Mouse (Mus musculus): ENCODE results near the gene Gm14137. TPM values are rescaled to one million over a fixed set of nuclear protein-coding genes. Genes with fewer than 3 reads are reported as not detected.
A peak's percentile ranks its signal among the peaks of the same experiment; 100 is the strongest.

Gene Gm14137
- 0.24 and 0.27 TPM in 2 replicates for polyA plus RNA-seq (2014; fragmentation: Nextera tagmentation; extraction: Ambion mirVana)

GRCm38 (mm10) chr2:119173991-119174651, at the start of gene Gm14137:
Gene Gm14137, plus strand, starts transcription at chr2:119174509.
- Histone ChIP-seq H3K9ac (ENCODE audit: low read length) (peak within 1 kb of the TSS; percentile 44; the same call in 1 of the 2 replicates), H3K4me1 (ENCODE audit: control insufficient read depth in 2 of 2, insufficient read depth in 2 of 2, low read length in 2 of 2) (peaks cover 18 to 24% of the 10 kb centered on the region in 2 experiments), H3K9me3 (ENCODE audit: control insufficient read depth, low read length) (no peaks in the 10 kb centered on the region), H3K4me3 (ENCODE audit: control insufficient read depth in 1 of 2, insufficient read depth in 1 of 2, low read depth in 1 of 2, low read length in 2 of 2) (no peak within 1 kb of the TSS), H3K36me3 (ENCODE audit: control insufficient read depth, insufficient read depth, low read length) (peaks cover 10% of the 10 kb centered on the region; the same call in 1 of the 2 replicates), H3K27me3 (ENCODE audit: control insufficient read depth, insufficient read depth, low read length) (no peaks in the 10 kb centered on the region), H3K4me2 (ENCODE audit: low read length) (peak within 1 kb of the TSS; percentile 52), H3K27ac (replicated peaks in 1 of 2; ENCODE audit: control insufficient read depth in 1 of 2, insufficient read depth in 1 of 2, low read depth in 2 of 2, low read length in 2 of 2) (peak within 1 kb of the TSS in 1 of 2 experiments; percentile 35; a peak in 1 of 4 replicates)
- ATAC-seq (ENCODE audit: insufficient number of reproducible peaks, insufficient read depth, low FRiP score, low read depth): no peak
- 57% methylated on average over 8 of the region's 8 CpGs for WGBS

- Histone ChIP-seq H3K9ac (ENCODE audit: low read length) (no peak overlapping the region), H3K27me3 (ENCODE audit: control insufficient read depth, insufficient read depth, low read length) (no peaks in the 10 kb centered on the region), H3K4me3 (ENCODE audit: control insufficient read depth in 1 of 2, insufficient read depth in 1 of 2, low read depth in 1 of 2, low read length in 2 of 2) (no peak overlapping the region), H3K9me3 (ENCODE audit: control insufficient read depth, low read length) (no peaks in the 10 kb centered on the region), H3K36me3 (ENCODE audit: control insufficient read depth, insufficient read depth, low read length) (peaks cover 87% of the 10 kb centered on the region), H3K4me2 (ENCODE audit: low read length) (no peak overlapping the region), H3K4me1 (ENCODE audit: control insufficient read depth in 2 of 2, insufficient read depth in 2 of 2, low read length in 2 of 2) (no peaks in the 10 kb centered on the region), H3K27ac (replicated peaks in 1 of 2; ENCODE audit: control insufficient read depth in 1 of 2, insufficient read depth in 1 of 2, low read depth in 2 of 2, low read length in 2 of 2) (no peak overlapping the region)
- no peak for ATAC-seq (ENCODE audit: insufficient number of reproducible peaks, insufficient read depth, low FRiP score, low read depth)
- 19% methylated on average over 5 of the region's 5 CpGs for WGBS
Observed at GRCm38 (mm10) chr2:119136346-119136898, 37.9 kb upstream of the Gm14137 start.

- no peak for ATAC-seq (ENCODE audit: insufficient number of reproducible peaks, insufficient read depth, low FRiP score, low read depth)
- 88% methylated on average over 2 of the region's 2 CpGs for WGBS
- peaks cover 3% of the 10 kb centered on the region; the same call in 1 of the 2 replicates for H3K9me3 ChIP-seq (ENCODE audit: control insufficient read depth, low read length)
- no peaks in the 10 kb centered on the region for H3K4me1 ChIP-seq (ENCODE audit: control insufficient read depth in 2 of 2, insufficient read depth in 2 of 2, low read length in 2 of 2)
- no peak overlapping the region for H3K27ac ChIP-seq (replicated peaks in 1 of 2; ENCODE audit: control insufficient read depth in 1 of 2, insufficient read depth in 1 of 2, low read depth in 2 of 2, low read length in 2 of 2)
- H3K9ac ChIP-seq (ENCODE audit: low read length): no peak overlapping the region
- no peak overlapping the region for H3K4me3 ChIP-seq (ENCODE audit: control insufficient read depth in 1 of 2, insufficient read depth in 1 of 2, low read depth in 1 of 2, low read length in 2 of 2)
- no peak overlapping the region for H3K4me2 ChIP-seq (ENCODE audit: low read length)
- peaks cover 100% of the 10 kb centered on the region for H3K36me3 ChIP-seq (ENCODE audit: control insufficient read depth, insufficient read depth, low read length)
- no peaks in the 10 kb centered on the region for H3K27me3 ChIP-seq (ENCODE audit: control insufficient read depth, insufficient read depth, low read length)
Observed at GRCm38 (mm10) chr2:119145199-119145598, 29.1 kb upstream of the Gm14137 start.

- no peak overlapping the region for H3K9ac ChIP-seq (ENCODE audit: low read length)
- no peak for ATAC-seq (ENCODE audit: insufficient number of reproducible peaks, insufficient read depth, low FRiP score, low read depth)
- peaks cover 3% of the 10 kb centered on the region; the same call in 1 of the 2 replicates for H3K9me3 ChIP-seq (ENCODE audit: control insufficient read depth, low read length)
- H3K27me3 ChIP-seq (ENCODE audit: control insufficient read depth, insufficient read depth, low read length): no peaks in the 10 kb centered on the region
- 72% methylated on average over 6 of the region's 6 CpGs for whole genome bisulfite sequencing
- H3K4me3 ChIP-seq (ENCODE audit: control insufficient read depth in 1 of 2, insufficient read depth in 1 of 2, low read depth in 1 of 2, low read length in 2 of 2): no peak overlapping the region
- no peak overlapping the region for H3K27ac ChIP-seq (replicated peaks in 1 of 2; ENCODE audit: control insufficient read depth in 1 of 2, insufficient read depth in 1 of 2, low read depth in 2 of 2, low read length in 2 of 2)
- peaks cover 100% of the 10 kb centered on the region for H3K36me3 ChIP-seq (ENCODE audit: control insufficient read depth, insufficient read depth, low read length)
- no peak overlapping the region for H3K4me2 ChIP-seq (ENCODE audit: low read length)
- no peaks in the 10 kb centered on the region for H3K4me1 ChIP-seq (ENCODE audit: control insufficient read depth in 2 of 2, insufficient read depth in 2 of 2, low read length in 2 of 2)
Observed at GRCm38 (mm10) chr2:119146435-119146834, 27.9 kb upstream of the Gm14137 start.

- H3K4me2 ChIP-seq (ENCODE audit: low read length): no peak overlapping the region
- 82% methylated on average over 22 of the region's 22 CpGs for whole genome bisulfite sequencing
- H3K27ac ChIP-seq (replicated peaks in 1 of 2; ENCODE audit: control insufficient read depth in 1 of 2, insufficient read depth in 1 of 2, low read depth in 2 of 2, low read length in 2 of 2): no peak overlapping the region; a peak in 1 of 4 replicates
- no peak overlapping the region for H3K4me3 ChIP-seq (ENCODE audit: control insufficient read depth in 1 of 2, insufficient read depth in 1 of 2, low read depth in 1 of 2, low read length in 2 of 2)
- H3K9me3 ChIP-seq (ENCODE audit: control insufficient read depth, low read length): peaks cover 3% of the 10 kb centered on the region; the same call in 1 of the 2 replicates
- ATAC-seq (ENCODE audit: insufficient number of reproducible peaks, insufficient read depth, low FRiP score, low read depth): no peak
- peaks cover 100% of the 10 kb centered on the region for H3K36me3 ChIP-seq (ENCODE audit: control insufficient read depth, insufficient read depth, low read length)
- no peak overlapping the region for H3K9ac ChIP-seq (ENCODE audit: low read length)
- H3K27me3 ChIP-seq (ENCODE audit: control insufficient read depth, insufficient read depth, low read length): no peaks in the 10 kb centered on the region
- no peaks in the 10 kb centered on the region; a peak in 1 of 4 replicates for H3K4me1 ChIP-seq (ENCODE audit: control insufficient read depth in 2 of 2, insufficient read depth in 2 of 2, low read length in 2 of 2)
Observed at GRCm38 (mm10) chr2:119147160-119147678, 27.1 kb upstream of the Gm14137 start.

GRCm38 (mm10) chr2:119147775-119148174, 26.5 kb upstream of the Gm14137 start:
- H3K27me3 ChIP-seq (ENCODE audit: control insufficient read depth, insufficient read depth, low read length): no peaks in the 10 kb centered on the region
- H3K4me2 ChIP-seq (ENCODE audit: low read length): no peak overlapping the region
- H3K9ac ChIP-seq (ENCODE audit: low read length): no peak overlapping the region
- 83% methylated on average over 8 of the region's 8 CpGs for WGBS
- H3K4me3 ChIP-seq (ENCODE audit: control insufficient read depth in 1 of 2, insufficient read depth in 1 of 2, low read depth in 1 of 2, low read length in 2 of 2): no peak overlapping the region
- peaks cover 0 to 2% of the 10 kb centered on the region in 2 experiments; a peak in 1 of 4 replicates for H3K4me1 ChIP-seq (ENCODE audit: control insufficient read depth in 2 of 2, insufficient read depth in 2 of 2, low read length in 2 of 2)
- no peak for ATAC-seq (ENCODE audit: insufficient number of reproducible peaks, insufficient read depth, low FRiP score, low read depth)
- peaks cover 100% of the 10 kb centered on the region for H3K36me3 ChIP-seq (ENCODE audit: control insufficient read depth, insufficient read depth, low read length)
- no peak overlapping the region; a peak in 1 of 4 replicates for H3K27ac ChIP-seq (replicated peaks in 1 of 2; ENCODE audit: control insufficient read depth in 1 of 2, insufficient read depth in 1 of 2, low read depth in 2 of 2, low read length in 2 of 2)
- H3K9me3 ChIP-seq (ENCODE audit: control insufficient read depth, low read length): peaks cover 3% of the 10 kb centered on the region; the same call in 1 of the 2 replicates

GRCm38 (mm10) chr2:119152255-119152654, 22.1 kb upstream of the Gm14137 start:
- peaks cover 2 to 12% of the 10 kb centered on the region in 2 experiments; a peak in 3 of 4 replicates for H3K4me1 ChIP-seq (ENCODE audit: control insufficient read depth in 2 of 2, insufficient read depth in 2 of 2, low read length in 2 of 2)
- H3K27ac ChIP-seq (replicated peaks in 1 of 2; ENCODE audit: control insufficient read depth in 1 of 2, insufficient read depth in 1 of 2, low read depth in 2 of 2, low read length in 2 of 2): no peak overlapping the region
- no peak overlapping the region for H3K4me2 ChIP-seq (ENCODE audit: low read length)
- no peaks in the 10 kb centered on the region for H3K27me3 ChIP-seq (ENCODE audit: control insufficient read depth, insufficient read depth, low read length)
- H3K36me3 ChIP-seq (ENCODE audit: control insufficient read depth, insufficient read depth, low read length): peaks cover 73% of the 10 kb centered on the region
- H3K4me3 ChIP-seq (ENCODE audit: control insufficient read depth in 1 of 2, insufficient read depth in 1 of 2, low read depth in 1 of 2, low read length in 2 of 2): no peak overlapping the region
- 32% methylated on average over 6 of the region's 6 CpGs for WGBS
- no peak overlapping the region for H3K9ac ChIP-seq (ENCODE audit: low read length)
- H3K9me3 ChIP-seq (ENCODE audit: control insufficient read depth, low read length): no peaks in the 10 kb centered on the region
- ATAC-seq (ENCODE audit: insufficient number of reproducible peaks, insufficient read depth, low FRiP score, low read depth): no peak

Measured in heart, embryonic 14.5 days (tissue).